Mouse (Mus musculus) midbrain, embryonic 14.5 days (tissue): ENCODE data around the gene Rps6kb1. TPM values are rescaled to one million over a fixed set of nuclear protein-coding genes. Genes with fewer than 3 reads are reported as not detected.

Experiments used
- ATAC-seq: fragments of 200-750 bp; cut with Nextera tagmentation; 2 replicates; pipeline ENCODE4 v1.8.0; 2017; ENCODE audit warnings: moderate number of reproducible peaks, moderate library complexity; ENCODE audit not compliant: low FRiP score, low TSS enrichment
- DNase-seq: peaks from one replicate; pipeline ENCODE4 v3.0.0-alpha.2; 2015
- H3K27ac ChIP-seq: fragments of 300-500 bp; sonication (generic); replicated peaks from 2 replicates; pipeline ENCODE4 v1.5.1; 2014; ENCODE audit warnings: mild to moderate bottlenecking, low read depth, low read length, moderate library complexity
- H3K27me3 ChIP-seq: fragments of 300-500 bp; sonication (generic); 2 replicates; pipeline ENCODE4 v1.6.1; 2014; ENCODE audit warnings: low read length, control low read depth, mixed read lengths; ENCODE audit not compliant: control insufficient read depth, insufficient read depth
- H3K36me3 ChIP-seq: fragments of 300-500 bp; sonication (generic); 2 replicates; pipeline ENCODE4 v1.6.1; 2014; ENCODE audit warnings: low read length, control low read depth; ENCODE audit not compliant: control insufficient read depth, insufficient read depth
- H3K4me1 ChIP-seq: fragments of 300-500 bp; sonication (generic); 2 replicates; pipeline ENCODE4 v1.6.1; 2014; ENCODE audit warnings: mild to moderate bottlenecking, antibody characterized with exemption, low read length, control low read depth; ENCODE audit not compliant: control insufficient read depth, insufficient read depth
- H3K4me2 ChIP-seq: fragments of 300-500 bp; sonication (generic); 2 replicates; pipeline ENCODE4 v1.6.1; 2014; ENCODE audit warnings: mild to moderate bottlenecking, low read length, moderate library complexity
- H3K4me3 ChIP-seq: fragments of 300-500 bp; sonication (generic); replicated peaks from 2 replicates; pipeline ENCODE4 v1.5.1; 2014; ENCODE audit warnings: low read depth, low read length
- H3K9ac ChIP-seq: fragments of 300-500 bp; sonication (generic); replicated peaks from 2 replicates; pipeline ENCODE4 v1.6.1; 2014; ENCODE audit warnings: mild to moderate bottlenecking, low read length, moderate library complexity
- H3K9me3 ChIP-seq: fragments of 300-500 bp; sonication (generic); 2 replicates; pipeline ENCODE4 v1.6.1; 2016; ENCODE audit warnings: low read length, control low read depth, mixed read lengths; ENCODE audit not compliant: control insufficient read depth
- WGBS: fragments of 180-500 bp; shearing (Covaris S2); extraction: QIAGEN DNeasy Blood & Tissue Kit; methylation state at CpG from one replicate; pipeline ENCODE4 v1.1.7; 2014; 5-methylcytosine and 5-hydroxymethylcytosine counted together
- microRNA counts: library from miRNA; unstranded; fragments of <30 nt; microRNA quantifications from one replicate; lab custom pipeline; 2016
- microRNA-seq: library from miRNA; unstranded; fragments of <30 nt; microRNA quantifications from one replicate; pipeline ENCODE4, GENCODE M21; 2016
- polyA plus RNA-seq: library from polyadenylated mRNA; unstranded; fragments of >200 nt; fragmentation: Nextera tagmentation; extraction: Ambion mirVana; gene quantifications from 2 replicates; pipeline ENCODE4 v1.2.1, GENCODE M21; 2014

The Rps6kb1 gene
- polyA plus RNA-seq, 1 experiment from 2014 or later, result 47.8 TPM

DNA sequence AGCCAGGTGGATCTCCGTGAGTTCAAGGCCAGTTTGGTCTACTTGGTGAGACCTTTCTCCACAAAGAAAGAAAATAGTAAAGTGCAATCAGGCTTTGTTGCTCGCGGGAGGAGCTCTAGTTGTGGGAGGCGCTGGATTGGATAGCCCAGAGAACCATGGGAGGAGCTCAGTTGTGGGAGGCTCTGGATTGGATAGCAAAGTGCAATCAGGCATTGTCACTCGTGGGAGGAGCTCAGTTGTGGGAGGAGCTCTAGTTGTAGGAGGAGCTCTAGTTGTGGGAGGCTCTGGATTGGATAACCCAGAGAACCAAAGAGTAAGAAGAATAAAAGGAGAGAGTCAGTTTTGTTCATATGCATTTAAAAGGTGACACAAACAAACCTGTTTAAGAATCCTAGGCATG, 90.6 kb downstream of the Rps6kb1 start:
- ATAC-seq, result no peak
- H3K9ac ChIP-seq, result no peak overlapping the region
- H3K36me3 ChIP-seq, result no peaks in the 10 kb centered on the region
- H3K4me1 ChIP-seq, result no peaks in the 10 kb centered on the region
- WGBS, result 93% methylated on average over 5 of the region's 5 CpGs
- no peak overlapping the region for H3K4me3 ChIP-seq
- no peak overlapping the region for H3K4me2 ChIP-seq
- no peaks in the 10 kb centered on the region for H3K27me3 ChIP-seq
- H3K9me3 ChIP-seq, result no peaks in the 10 kb centered on the region
- DNase-seq, result no peak
- H3K27ac ChIP-seq, result no peak overlapping the region

MicroRNAs within 50 kb of the gene (microRNA counts, 519-probe panel; counts per million panel counts)
- 5,729 counts per million, percentile 70 among the panel's probes with 10 or more counts for microRNA mmu-miR-21 (lab: Ali Mortazavi, UCI)

Small RNAs within 50 kb of the gene (microRNA-seq; reads per million reads assigned to microRNA genes)
- gene Mir21a, result 5,556 reads per million, percentile 93 among the genes with 10 or more reads in this experiment

Other genes with a start within 250 kb of the Rps6kb1 start
- 15.1 and 15.2 TPM in 2 replicates for gene Med13, start 187.2 kb downstream of the Rps6kb1 start, polyA plus RNA-seq
- 12.1 and 14.1 TPM in 2 replicates for gene Rnft1, start 60.1 kb downstream of the Rps6kb1 start, polyA plus RNA-seq
- gene Tubd1, start 186 bp upstream of the Rps6kb1 start, polyA plus RNA-seq, result 4.7 and 6.1 TPM in 2 replicates
- gene Vmp1, start 139.0 kb upstream of the Rps6kb1 start, polyA plus RNA-seq, result 129 TPM in 2 replicates
- 30.3 and 34.9 TPM in 2 replicates for gene Ptrh2, start 139.2 kb upstream of the Rps6kb1 start, polyA plus RNA-seq
- 155 and 220 TPM in 2 replicates for gene Cltc, start 212.8 kb upstream of the Rps6kb1 start, polyA plus RNA-seq